Mouse (Mus musculus) intestine, postnatal 0 days (tissue): Measurements from ENCODE around the gene Hmox1. TPM values are rescaled to one million over a fixed set of nuclear protein-coding genes. Genes with fewer than 3 reads are reported as not detected.

Source experiments
- ATAC-seq: fragments of 200-750 bp; cut with Nextera tagmentation; 2 replicates; pipeline ENCODE4 v1.8.0; 2017; ENCODE audit warnings: mild to moderate bottlenecking, moderate TSS enrichment, moderate library complexity
- H3K27ac ChIP-seq: fragments of 300-500 bp; sonication (generic); 2 replicates; pipeline ENCODE4 v1.5.1; 2014; ENCODE audit warnings: mild to moderate bottlenecking, low read depth, low read length, moderate library complexity
- H3K27me3 ChIP-seq: fragments of 300-500 bp; sonication (generic); replicated peaks from 2 replicates; pipeline ENCODE4 v1.6.1; 2014; ENCODE audit warnings: low read length, mixed read lengths; ENCODE audit not compliant: control insufficient read depth, insufficient read depth
- H3K36me3 ChIP-seq: fragments of 300-500 bp; sonication (generic); 2 replicates; pipeline ENCODE4 v1.6.1; 2014; ENCODE audit warnings: mild to moderate bottlenecking, moderate library complexity; ENCODE audit not compliant: control insufficient read depth, insufficient read depth
- H3K4me1 ChIP-seq: fragments of 300-500 bp; sonication (generic); replicated peaks from 2 replicates; pipeline ENCODE4 v1.6.1; 2014; ENCODE audit warnings: antibody characterized with exemption, low read length, mixed read lengths; ENCODE audit not compliant: control insufficient read depth, insufficient read depth
- H3K4me2 ChIP-seq: fragments of 300-500 bp; sonication (generic); replicated peaks from 2 replicates; pipeline ENCODE4 v1.6.1; 2014; ENCODE audit warnings: low read depth, mild to moderate bottlenecking, moderate library complexity
- H3K4me3 ChIP-seq: fragments of 300-500 bp; sonication (generic); 2 replicates; pipeline ENCODE4 v1.5.1; 2014; ENCODE audit warnings: low read depth, low read length
- H3K9ac ChIP-seq: fragments of 300-500 bp; sonication (generic); 2 replicates; pipeline ENCODE4 v1.6.1; 2014; ENCODE audit warnings: mild to moderate bottlenecking, low read depth, low read length
- H3K9me3 ChIP-seq: fragments of 300-500 bp; sonication (generic); 2 replicates; pipeline ENCODE4 v1.6.1; 2016; ENCODE audit warnings: mixed run types; ENCODE audit not compliant: control insufficient read depth
- CTCF ChIP-seq: sonication (generic); IDR thresholded peaks from 2 replicates; pipeline ENCODE4 v1.5.1; 2016; ENCODE audit warnings: low read depth, mild to moderate bottlenecking, control low read depth, antibody characterized with exemption, moderate library complexity
- WGBS: fragments of 180-500 bp; shearing (Covaris S2); extraction: QIAGEN DNeasy Blood & Tissue Kit; methylation state at CpG from one replicate; pipeline ENCODE4 v1.1.7; 2014; 5-methylcytosine and 5-hydroxymethylcytosine counted together
- polyA plus RNA-seq: library from polyadenylated mRNA; unstranded; fragments of >200 nt; fragmentation: Nextera tagmentation; extraction: Ambion mirVana; gene quantifications from 2 replicates; pipeline ENCODE4 v1.2.1, GENCODE M21; 2015

Gene Hmox1
- polyA plus RNA-seq, 1 experiment from 2014 or later, result 72.7 TPM

DNA sequence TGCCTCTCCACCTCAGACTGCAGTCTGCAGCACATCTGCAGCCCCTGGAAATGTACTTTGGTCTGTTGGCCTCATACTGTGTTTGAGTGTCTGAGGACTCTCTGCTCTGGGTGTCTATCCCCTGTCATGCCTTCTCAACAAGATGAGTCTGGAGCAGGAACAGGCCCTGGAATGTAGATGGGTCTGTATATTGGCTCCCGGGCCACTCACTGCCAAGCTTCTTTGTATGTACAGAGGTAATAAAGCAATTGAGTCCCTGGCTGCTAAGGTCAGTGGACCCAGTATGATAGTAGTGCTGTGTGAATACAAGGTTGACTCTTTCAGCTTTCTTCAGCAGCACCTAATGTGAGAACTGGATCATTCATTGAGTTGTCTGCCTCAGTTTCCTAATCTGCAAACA, 34.0 kb downstream of the Hmox1 start:
- Histone ChIP-seq H3K4me2 (no peak overlapping the region), H3K27ac (no peak overlapping the region), H3K36me3 (peaks cover 50% of the 10 kb centered on the region), H3K4me3 (no peak overlapping the region), H3K9ac (no peak overlapping the region), H3K4me1 (no peaks in the 10 kb centered on the region), H3K27me3 (no peaks in the 10 kb centered on the region), H3K9me3 (no peaks in the 10 kb centered on the region)
- TF ChIP-seq CTCF, result no peak
- WGBS, result 40% methylated on average over 1 of the region's 1 CpGs
- peak; percentile 72 for ATAC-seq

DNA sequence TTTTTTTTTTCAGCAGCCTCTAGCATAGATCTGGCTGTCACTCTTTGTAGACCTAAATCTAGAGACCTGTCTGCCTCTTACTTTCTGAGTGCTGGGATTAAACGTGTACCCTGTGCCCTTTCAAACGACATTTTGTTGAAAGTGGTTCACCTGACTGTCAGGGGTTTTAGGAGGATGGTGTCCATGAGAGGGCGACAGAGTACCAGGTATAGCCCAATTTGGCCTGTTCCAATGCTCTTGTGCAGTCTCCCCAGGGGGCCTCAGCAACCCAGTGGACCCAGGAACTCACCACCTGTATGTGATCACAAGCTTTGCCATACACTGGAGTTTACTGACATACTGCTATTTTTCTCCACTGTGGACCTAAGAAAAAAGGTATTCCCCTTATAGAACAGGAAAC, 39.1 kb downstream of the Hmox1 start:
- peak; percentile 34; the same call in 1 of the 2 replicates for ATAC-seq

DNA sequence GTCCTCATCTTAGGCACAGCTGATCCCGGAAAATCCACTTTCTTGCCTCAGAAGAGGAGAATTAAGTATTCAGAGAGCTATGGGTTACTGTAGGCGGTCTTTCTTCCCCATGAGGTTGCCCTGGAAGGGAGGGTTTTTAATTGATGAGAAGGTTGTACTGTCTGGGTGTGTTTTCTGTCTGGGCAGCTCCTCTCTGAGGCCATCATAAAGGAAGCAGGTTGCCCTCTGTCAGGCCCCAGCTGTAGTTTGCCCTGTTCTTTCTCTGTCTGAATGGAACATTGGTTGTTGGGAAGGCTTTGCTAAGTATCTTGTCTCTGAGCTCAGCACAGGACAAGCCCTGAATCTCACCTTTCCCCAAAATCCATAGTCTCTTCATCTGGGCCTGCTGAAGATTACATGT, 40.0 kb downstream of the Hmox1 start:
- Histone ChIP-seq H3K27me3 (no peaks in the 10 kb centered on the region), H3K4me3 (no peak overlapping the region), H3K36me3 (peaks cover 6% of the 10 kb centered on the region), H3K4me1 (no peaks in the 10 kb centered on the region), H3K27ac (no peak overlapping the region), H3K9me3 (no peaks in the 10 kb centered on the region), H3K4me2 (no peak overlapping the region), H3K9ac (no peak overlapping the region)
- ATAC-seq, result no peak
- WGBS, result 92% methylated on average over 2 of the region's 2 CpGs
- no peak for TF ChIP-seq CTCF

More for the DNA sequence above, 39.1 kb downstream of the Hmox1 start:
- TF ChIP-seq CTCF, result peak; percentile 91
- Histone ChIP-seq H3K9ac (no peak overlapping the region), H3K4me1 (no peaks in the 10 kb centered on the region), H3K27me3 (no peaks in the 10 kb centered on the region), H3K27ac (no peak overlapping the region), H3K4me3 (no peak overlapping the region), H3K9me3 (no peaks in the 10 kb centered on the region), H3K36me3 (peaks cover 10% of the 10 kb centered on the region), H3K4me2 (no peak overlapping the region)
- 8% methylated on average over 3 of the region's 3 CpGs for WGBS

DNA sequence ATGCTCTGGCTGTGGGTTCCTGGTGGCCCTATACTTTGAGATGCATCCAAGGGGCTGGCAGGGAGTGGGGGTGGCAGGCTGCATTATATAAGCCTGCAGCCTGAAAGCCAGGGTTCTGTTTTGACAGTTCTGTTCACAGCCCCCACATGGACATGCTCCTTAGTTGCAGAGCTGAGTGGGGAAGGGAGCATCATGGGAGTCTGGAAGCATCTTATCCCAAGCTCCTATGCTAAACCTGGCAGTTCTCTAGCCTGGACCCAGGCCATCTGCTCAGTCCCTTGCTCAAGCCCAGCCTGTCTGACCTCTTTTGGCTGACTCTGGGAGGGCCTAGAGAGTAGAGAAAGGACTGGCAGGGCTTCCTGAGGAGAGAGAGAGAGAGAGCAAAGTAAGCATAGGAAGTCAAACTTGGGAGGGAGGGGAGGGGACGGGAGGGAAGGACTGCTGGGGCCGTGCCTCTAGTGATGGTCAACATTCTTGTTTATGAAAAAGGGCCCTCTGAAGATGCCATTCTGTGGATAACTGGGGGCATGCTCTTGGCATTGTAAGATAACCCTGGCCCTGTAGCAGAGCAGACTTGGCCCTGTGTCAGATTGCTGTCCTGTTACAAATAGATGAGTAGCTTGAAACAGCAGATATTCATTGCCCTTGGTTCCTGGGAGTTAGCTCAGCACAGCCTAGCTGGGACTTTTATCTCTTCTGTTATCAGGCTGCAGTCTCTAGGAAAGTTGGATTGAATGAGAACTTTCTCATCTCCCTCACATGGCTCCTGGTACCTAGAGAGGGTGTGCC, 41.4 kb downstream of the Hmox1 start:
- no peak overlapping the region for H3K9ac ChIP-seq
- H3K4me1 ChIP-seq, result no peaks in the 10 kb centered on the region
- ATAC-seq, result no peak
- no peaks in the 10 kb centered on the region for H3K27me3 ChIP-seq
- no peaks in the 10 kb centered on the region for H3K36me3 ChIP-seq
- 31% methylated on average over 2 of the region's 2 CpGs for WGBS
- H3K27ac ChIP-seq, result no peak overlapping the region
- no peak overlapping the region for H3K4me3 ChIP-seq
- TF ChIP-seq CTCF, result no peak
- no peaks in the 10 kb centered on the region for H3K9me3 ChIP-seq
- no peak overlapping the region for H3K4me2 ChIP-seq

DNA sequence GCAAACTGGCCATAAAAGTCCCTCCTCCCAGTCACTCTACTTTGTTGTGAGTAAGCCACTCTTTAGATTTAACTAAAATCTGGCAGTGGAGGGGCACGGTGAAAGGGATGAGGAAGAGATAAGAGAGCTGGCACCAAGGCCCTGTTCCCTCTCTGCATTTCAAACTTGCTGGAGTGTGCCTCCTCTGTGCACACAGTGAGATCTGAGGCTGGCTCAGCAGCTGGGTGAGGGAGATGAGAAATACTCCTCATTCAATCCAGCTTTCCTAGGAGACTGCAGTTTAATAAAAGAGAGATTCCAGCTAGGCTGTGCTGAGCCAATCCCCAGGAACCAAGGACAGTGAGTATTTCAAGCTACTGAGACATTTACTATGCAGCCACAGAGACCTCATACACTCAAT, 42.3 kb downstream of the Hmox1 start:
- H3K9me3 ChIP-seq, result no peaks in the 10 kb centered on the region
- no peak for ATAC-seq
- H3K4me1 ChIP-seq, result no peaks in the 10 kb centered on the region
- 33% methylated on average over 1 of the region's 1 CpGs for WGBS
- no peak for TF ChIP-seq CTCF
- H3K4me3 ChIP-seq, result no peak overlapping the region
- H3K27ac ChIP-seq, result no peak overlapping the region
- no peaks in the 10 kb centered on the region for H3K27me3 ChIP-seq
- no peak overlapping the region for H3K4me2 ChIP-seq
- no peaks in the 10 kb centered on the region for H3K36me3 ChIP-seq
- H3K9ac ChIP-seq, result no peak overlapping the region

DNA sequence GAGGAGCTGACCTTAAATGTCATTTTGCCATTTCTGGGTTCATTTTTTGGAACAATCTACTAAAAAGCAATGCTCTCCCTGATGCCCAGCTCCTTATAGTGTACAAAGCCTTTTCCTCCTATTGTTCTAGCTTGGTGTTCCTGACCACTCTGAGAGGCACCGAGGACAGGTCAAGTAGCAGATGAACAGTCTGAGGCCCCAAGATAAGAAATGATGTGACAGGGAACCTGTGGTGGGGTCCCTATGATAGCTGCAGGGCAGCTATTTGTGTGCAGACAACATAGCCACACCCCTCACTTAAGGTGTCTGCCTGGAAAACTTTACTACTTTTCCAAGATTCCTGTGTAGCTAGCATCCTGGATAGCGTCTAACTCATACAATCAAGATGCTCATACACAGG, 42.8 kb downstream of the Hmox1 start:
- H3K4me3 ChIP-seq, result no peak overlapping the region
- 45% methylated on average over 2 of the region's 2 CpGs for WGBS
- no peaks in the 10 kb centered on the region for H3K36me3 ChIP-seq
- no peaks in the 10 kb centered on the region for H3K9me3 ChIP-seq
- H3K4me2 ChIP-seq, result no peak overlapping the region
- ATAC-seq, result no peak
- no peak overlapping the region for H3K27ac ChIP-seq
- no peaks in the 10 kb centered on the region for H3K27me3 ChIP-seq
- no peak for TF ChIP-seq CTCF
- H3K4me1 ChIP-seq, result no peaks in the 10 kb centered on the region
- H3K9ac ChIP-seq, result no peak overlapping the region
